Mouse (Mus musculus) regulatory T cell (primary cell): Measurements from ENCODE around the gene Oprl1.

Experiments used
- in situ Hi-C: fragments of 300-600 bp; cut with MboI, MseI; formaldehyde crosslinking; loops from one replicate; pipeline ENCODE4 v1.15.1; 2025; ENCODE audit warnings: high pct_unique_total_duplicates

The Oprl1 gene

GRCm38 (mm10) chr2:181764600-181764999 is 49.8 kb downstream of the Oprl1 start:
- in situ Hi-C loops, result loop anchor here (10.0 kb wide), 1 partner anchor 1540 kb away; the partner anchor contains the start of gene Lama5

GRCm38 (mm10) chr2:181765251-181765650 is 50.4 kb downstream of the Oprl1 start:
- in situ Hi-C loops, result loop anchor here (10.0 kb wide), 1 partner anchor 1540 kb away; the partner anchor contains the start of gene Lama5

- in situ Hi-C loops, result loop anchor here (10.0 kb wide), 1 partner anchor 1542 kb away; the partner anchor contains the start of gene Lama5
These were observed 52.1 kb downstream of the Oprl1 start for GRCm38 (mm10) chr2:181766672-181767557.

GRCm38 (mm10) chr2:181768451-181768850 is 53.6 kb downstream of the Oprl1 start:
- in situ Hi-C loops, result loop anchor here (10.0 kb wide), 1 partner anchor 1544 kb away; the partner anchor contains the start of gene Lama5

GRCm38 (mm10) chr2:181769397-181769796 is 54.6 kb downstream of the Oprl1 start:
- in situ Hi-C loops, result loop anchor here (10.0 kb wide), 1 partner anchor 1545 kb away; the partner anchor contains the start of gene Lama5
